Mouse (Mus musculus) layer of hippocampus, adult 18-20 months (tissue): ENCODE data around the gene Senp1. TPM values are rescaled to one million over a fixed set of nuclear protein-coding genes. Genes with fewer than 3 reads are reported as not detected.
A peak's percentile ranks its signal among the peaks of the same experiment; 100 is the strongest.

Source experiments
- DNase-seq, 2 experiments: peaks; one replicate each; pipeline ENCODE4 v3.0.0; 2022; ENCODE audit warnings: low spot score in 2 of 2
- total RNA-seq, 2 experiments: library from RNA; stranded (reverse); gene quantifications; 2 replicates each; pipeline ENCODE4 v1.2.3; 2021

Gene Senp1
- total RNA-seq, 2 experiments from 2014 or later = 12.4 to 13.2 TPM

DNA sequence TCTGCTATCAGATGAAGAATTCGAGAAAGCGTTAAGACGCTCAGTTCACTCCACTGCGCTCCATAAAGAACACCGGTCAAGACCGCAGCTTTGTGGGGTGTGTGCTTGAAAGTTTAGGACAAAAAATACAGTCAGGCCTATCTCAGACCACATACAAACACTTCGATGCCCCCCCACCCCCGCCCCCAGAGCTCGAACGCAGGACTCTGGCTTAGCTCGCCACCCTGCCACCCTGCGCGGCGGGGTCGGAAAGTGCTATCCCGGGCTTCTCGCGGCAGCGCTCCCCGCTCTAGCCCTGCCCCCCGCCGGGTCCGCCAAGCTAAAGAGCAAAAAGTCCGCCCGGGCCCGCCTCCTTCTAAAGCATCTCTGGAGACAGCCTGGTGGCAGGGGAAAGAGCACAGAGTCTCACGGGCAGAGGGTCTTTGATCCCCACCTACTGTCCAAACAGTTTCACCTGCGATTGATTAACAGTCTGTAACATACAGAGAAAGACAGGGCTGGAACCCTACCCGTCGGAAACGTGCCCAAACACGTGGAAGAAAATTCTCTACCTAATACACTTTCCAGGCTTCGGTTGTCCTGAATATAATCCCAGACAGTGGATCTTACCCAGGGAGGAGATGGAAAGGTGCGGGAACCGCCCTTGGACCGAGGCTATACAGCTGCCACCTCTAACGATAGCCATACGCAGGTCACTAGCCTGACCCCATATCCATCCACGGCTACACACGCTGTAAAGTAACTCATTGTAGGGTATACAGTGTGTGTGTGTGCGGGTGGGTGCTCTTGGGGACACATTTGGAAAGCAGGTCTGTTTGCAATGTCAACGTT, 90.3 kb downstream of the Senp1 start:
- no peak for DNase-seq

GRCm38 (mm10) chr15:98002113-98002990, 91.2 kb downstream of the Senp1 start:
- peak; percentile 18 to 51 for DNase-seq

DNA sequence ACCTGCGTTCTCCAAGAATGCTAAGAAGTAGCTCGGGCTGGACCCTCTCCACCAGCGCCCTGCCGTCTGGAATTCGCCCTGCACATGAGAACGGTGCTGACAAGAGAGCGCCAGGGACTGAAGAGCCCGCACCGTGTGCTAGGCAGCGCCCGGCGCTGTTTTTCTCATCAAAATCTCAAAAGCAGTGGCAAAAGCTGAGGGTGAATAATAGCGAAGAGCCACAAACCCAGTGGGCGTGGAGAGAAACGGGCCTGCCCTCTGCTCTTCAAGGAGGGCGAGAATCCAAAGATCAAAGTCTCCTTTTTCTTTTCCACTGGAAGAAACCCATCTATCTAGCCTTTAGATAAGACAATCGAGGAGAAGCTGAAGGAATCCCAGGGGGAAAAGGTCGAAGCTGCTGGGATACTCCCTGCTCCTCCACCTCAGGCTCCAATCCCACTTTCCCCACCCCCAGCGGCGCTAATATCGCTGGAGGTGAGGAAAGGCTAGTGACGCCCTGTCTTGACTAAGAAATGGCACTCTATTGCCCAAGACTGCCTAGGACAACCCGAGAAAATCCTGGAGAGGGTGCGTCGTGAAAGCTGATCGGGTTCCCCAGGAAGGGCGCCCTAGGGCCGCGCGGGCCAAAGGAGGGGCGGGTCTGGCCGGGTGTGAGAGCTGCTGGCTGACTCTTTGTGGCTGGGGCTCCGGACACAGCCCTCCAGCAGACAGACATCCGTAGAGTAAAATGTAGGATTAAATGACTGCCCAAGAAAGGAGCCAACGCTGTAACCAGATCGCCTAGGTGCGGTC, 92.0 kb downstream of the Senp1 start:
- no peak for DNase-seq

GRCm38 (mm10) chr15:97999991-98000390, 93.6 kb downstream of the Senp1 start:
- DNase-seq = no peak

DNA sequence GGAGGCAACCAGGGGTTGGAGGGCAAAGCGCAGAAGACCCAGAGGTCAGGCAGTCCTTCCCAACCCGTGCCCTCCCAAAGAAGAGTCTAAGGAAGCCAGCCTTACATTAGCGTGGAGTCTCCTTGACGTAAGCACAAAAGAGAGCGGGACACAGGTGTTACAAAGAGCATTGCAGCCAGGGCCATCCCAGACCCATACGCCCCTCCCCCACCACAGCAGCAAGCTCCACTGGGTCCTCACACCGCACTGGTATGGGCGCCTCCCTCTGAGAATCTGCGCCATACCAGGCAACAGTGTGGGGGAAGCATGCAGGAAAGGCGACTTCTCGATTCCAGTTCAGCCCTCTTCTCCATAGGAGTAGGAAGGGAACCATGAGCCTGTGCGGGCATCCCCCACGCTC, 94.0 kb downstream of the Senp1 start:
- DNase-seq = no peak

DNA sequence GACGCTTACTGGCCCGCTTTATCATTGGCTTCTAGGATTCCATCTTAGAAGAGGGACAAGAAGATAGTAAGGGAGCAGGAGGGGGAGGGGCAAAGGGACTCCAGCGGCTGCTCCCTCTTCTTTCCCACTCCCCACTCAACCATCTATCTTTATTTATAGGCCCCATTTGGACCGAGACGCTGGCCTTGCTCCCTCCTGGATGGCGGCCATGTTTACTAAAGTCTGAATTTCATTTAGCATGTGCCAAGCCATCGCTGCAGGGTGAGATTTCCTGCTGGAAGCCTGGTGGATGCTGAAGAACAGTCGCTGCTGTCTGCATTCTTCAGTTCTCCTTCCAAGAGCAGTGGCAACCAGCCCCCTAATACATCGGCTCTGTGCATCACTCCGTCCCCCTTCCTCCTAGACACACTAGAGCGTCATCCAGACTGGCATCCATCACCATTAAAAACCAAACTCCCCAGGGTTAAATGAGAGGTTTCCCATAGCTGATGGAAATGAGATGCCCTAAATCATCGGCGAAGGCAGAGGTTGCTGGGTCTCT, 96.8 kb downstream of the Senp1 start:
- peak in 1 of 2 experiments; percentile 17 for DNase-seq

DNA sequence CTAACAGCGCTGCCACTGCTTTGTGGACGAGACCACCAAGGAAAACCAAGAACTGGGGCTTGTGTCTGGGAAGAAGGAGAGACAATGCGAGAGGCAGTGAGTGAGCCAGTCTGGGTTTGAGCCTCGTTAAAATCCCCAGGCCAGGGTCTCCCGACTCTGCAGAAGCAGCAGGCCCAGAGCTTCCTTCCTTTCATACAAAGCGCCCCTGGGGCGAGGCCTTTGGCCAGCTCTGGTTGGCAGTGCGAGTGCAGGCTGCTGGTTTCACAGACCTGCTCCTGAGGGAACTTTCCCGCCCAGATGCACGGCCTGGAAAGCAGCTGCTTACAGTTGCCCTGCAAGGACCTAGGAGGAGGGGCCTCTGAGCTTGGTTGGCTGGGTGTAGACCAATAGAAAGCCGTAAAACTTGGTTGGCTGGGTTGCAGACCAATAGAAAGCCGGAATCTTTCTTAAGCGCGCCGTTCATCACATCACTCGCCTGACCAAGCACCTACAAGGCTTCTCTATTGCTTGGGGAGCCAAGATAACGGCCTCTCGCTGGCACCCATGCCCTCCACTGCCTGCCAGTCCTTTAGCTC, 100.7 kb downstream of the Senp1 start:
- DNase-seq = peak; percentile 50 to 82

- no peak for DNase-seq
These were observed 101.4 kb downstream of the Senp1 start for GRCm38 (mm10) chr15:97992027-97992711.

DNA sequence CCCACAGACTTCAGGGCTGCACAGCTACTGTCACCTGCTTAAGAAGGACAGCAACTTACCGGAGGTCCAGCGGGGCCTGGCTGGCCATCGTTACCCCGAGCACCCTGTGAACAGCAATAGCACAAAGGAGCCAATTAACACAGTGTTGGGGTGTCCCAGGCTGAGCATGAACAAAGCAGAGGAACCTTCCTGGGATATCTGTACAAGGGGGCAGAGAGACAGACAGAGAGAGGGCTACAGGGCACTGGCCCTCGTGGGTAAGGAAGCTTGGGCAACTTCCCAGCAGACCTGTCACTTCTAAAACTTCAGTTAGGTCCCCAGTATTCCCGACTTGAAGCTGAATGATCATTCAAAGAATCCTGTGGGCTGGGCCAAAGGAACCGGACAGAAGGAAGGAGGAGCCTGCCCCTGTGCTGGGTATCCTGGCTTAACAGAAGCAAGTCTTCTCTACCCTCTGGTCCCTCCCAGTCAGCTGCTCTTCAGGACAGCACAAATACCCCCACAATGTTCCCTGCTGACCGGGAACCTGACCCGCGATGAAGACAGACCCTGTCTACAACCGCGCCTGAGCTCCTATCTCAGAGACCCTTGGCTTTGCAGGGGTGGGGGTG, 102.2 kb downstream of the Senp1 start:
- no peak for DNase-seq

DNA sequence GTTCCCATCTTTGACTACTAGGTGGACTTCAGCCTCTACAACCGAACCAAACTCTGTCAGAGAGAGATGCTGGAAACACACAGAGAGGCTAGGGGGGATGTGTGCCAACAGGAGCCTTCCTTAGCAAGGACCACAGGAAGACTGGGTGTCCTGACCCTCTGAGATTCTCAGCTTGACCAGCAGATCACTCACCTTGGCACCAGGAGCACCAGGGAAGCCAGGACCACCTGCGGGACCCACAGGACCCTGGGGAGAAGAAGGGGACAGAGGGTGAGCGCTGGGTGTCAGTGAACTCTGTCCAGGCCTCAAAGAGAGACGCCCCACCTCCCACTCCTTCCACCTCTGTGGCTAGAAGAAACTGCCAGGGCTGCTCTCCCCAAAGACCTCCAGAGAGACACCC, 102.8 kb downstream of the Senp1 start:
- no peak for DNase-seq

DNA sequence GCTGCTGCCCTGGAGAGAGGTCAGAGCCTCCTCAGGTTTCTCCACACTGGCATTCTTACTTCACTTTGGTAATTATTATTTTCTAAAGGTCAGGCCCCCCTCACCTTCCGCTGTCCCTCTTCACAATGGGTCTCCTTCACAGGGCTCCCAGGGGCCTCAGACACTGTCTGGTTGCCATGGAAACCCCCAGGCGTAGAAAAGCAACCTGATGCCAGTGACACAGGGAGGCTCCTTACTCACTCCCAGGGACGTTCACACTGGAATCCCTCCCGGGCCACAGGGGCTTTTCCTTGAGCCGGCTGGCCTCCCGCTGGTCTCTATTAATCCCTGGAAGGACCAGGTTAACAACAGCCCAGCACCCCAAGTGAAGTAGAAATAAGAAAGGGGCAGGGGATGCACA, 103.4 kb downstream of the Senp1 start:
- no peak for DNase-seq

DNA sequence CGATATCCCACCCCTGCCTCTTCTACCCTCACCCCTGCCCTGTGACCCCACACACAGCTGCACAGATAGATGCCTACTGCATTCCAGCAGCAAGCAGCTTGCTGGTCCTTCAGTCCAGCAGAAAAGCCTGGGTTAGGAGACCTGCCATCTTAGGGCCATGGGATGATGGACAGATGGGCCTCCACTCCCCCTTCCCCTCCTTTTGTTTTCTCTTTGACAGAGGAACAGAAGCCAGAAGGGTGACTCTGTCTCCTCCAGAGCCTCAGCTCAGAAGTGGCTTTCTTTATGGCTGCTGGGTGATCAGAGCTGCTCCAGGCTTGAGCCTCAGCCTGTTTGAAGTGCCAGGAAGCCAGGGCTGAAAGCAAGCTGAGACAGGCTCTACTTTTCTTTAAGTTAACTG, 104.0 kb downstream of the Senp1 start:
- DNase-seq = no peak

Other genes starting within 250 kb of the Senp1 start
- gene Hdac7, start 249.2 kb downstream of the Senp1 start, total RNA-seq = 10 to 100 TPM; 17.9 to 20.7 TPM
- under 1 TPM; 0.07 to 0.48 TPM for gene Vdr, start 183.1 kb downstream of the Senp1 start, total RNA-seq
- gene Tmem106c, start 129.5 kb downstream of the Senp1 start, total RNA-seq = 10 to 100 TPM; 33.0 to 36.5 TPM
- gene Col2a1, start 89.0 kb downstream of the Senp1 start, total RNA-seq = 1 to 10 TPM; 1.3 to 1.6 TPM
- 100 to 1,000 TPM; 370 to 384 TPM for gene Pfkm, start 1.2 kb downstream of the Senp1 start, total RNA-seq
- gene Asb8, start 71.9 kb upstream of the Senp1 start, total RNA-seq = 10 to 100 TPM; 53.7 to 54.8 TPM
- gene Ccdc184, start 73.4 kb upstream of the Senp1 start, total RNA-seq = 10 to 100 TPM; 11.7 to 12.7 TPM
- under 1 TPM in 1 of 2 experiments, not detected in 1; 0.68 TPM for gene Olfr288, start 101.8 kb upstream of the Senp1 start, total RNA-seq
- under 1 TPM in 1 of 2 experiments, not detected in 1; 0.25 TPM for gene Gm44579, start 127.2 kb upstream of the Senp1 start, total RNA-seq
- 1 to 10 TPM; 4.4 to 5.1 TPM for gene Olfr287, start 127.3 kb upstream of the Senp1 start, total RNA-seq
- not detected for gene Olfr286, start 140.7 kb upstream of the Senp1 start, total RNA-seq
- gene H1fnt, start 163.5 kb upstream of the Senp1 start, total RNA-seq = not detected
- 1 to 10 TPM; 6.3 to 6.5 TPM for gene Zfp641, start 202.4 kb upstream of the Senp1 start, total RNA-seq
- not detected for gene Olfr285, start 223.6 kb upstream of the Senp1 start, total RNA-seq
- gene Olfr284, start 247.2 kb upstream of the Senp1 start, total RNA-seq = not detected